Mouse (Mus musculus) hematopoietic stem cell, adult 5-6 weeks (primary cell): ENCODE measurements around the gene Col2a1. TPM values are rescaled to one million over a fixed set of nuclear protein-coding genes. Genes with fewer than 3 reads are reported as not detected.

Experiments
- ATAC-seq, 2 experiments: fragments of 125-278 bp in 1 of 2; replicated peaks in 1 of 2; 2 replicates each; pipeline ENCODE4 v1.8.0; 2016 to 2017; ENCODE audit warnings: inconsistent platforms in 2 of 2, mild to moderate bottlenecking in 2 of 2, moderate number of reproducible peaks in 2 of 2, low read depth in 1 of 2, moderate TSS enrichment in 1 of 2; ENCODE audit not compliant: low FRiP score in 2 of 2, poor library complexity in 2 of 2, severe bottlenecking in 2 of 2, insufficient read depth in 1 of 2, low TSS enrichment in 1 of 2
- total RNA-seq: library from RNA; stranded (forward); fragments of 172-1452, 232-1000 nt; gene quantifications from 2 replicates; pipeline ENCODE4 v1.2.3, GENCODE M21; 2017

Gene Col2a1
- total RNA-seq, 1 experiment from 2014 or later = not detected

GRCm38 (mm10) chr15:97945656-97946315, 58.7 kb downstream of the Col2a1 start:
- no peak for ATAC-seq

GRCm38 (mm10) chr15:97944919-97945574, 59.4 kb downstream of the Col2a1 start:
- no peak for ATAC-seq

GRCm38 (mm10) chr15:97943356-97943755, 61.1 kb downstream of the Col2a1 start:
- no peak for ATAC-seq

- no peak for ATAC-seq
These were observed 62.0 kb downstream of the Col2a1 start for GRCm38 (mm10) chr15:97942538-97942937.

GRCm38 (mm10) chr15:97941306-97941705, 63.2 kb downstream of the Col2a1 start:
- no peak for ATAC-seq

GRCm38 (mm10) chr15:97940088-97940487, 64.4 kb downstream of the Col2a1 start:
- ATAC-seq = no peak

- ATAC-seq = no peak
These were observed 65.9 kb downstream of the Col2a1 start for GRCm38 (mm10) chr15:97938580-97938979.

- ATAC-seq = no peak
These were observed 72.1 kb downstream of the Col2a1 start for GRCm38 (mm10) chr15:97932441-97932840.

GRCm38 (mm10) chr15:97929259-97929824, 75.2 kb downstream of the Col2a1 start:
- no peak for ATAC-seq

GRCm38 (mm10) chr15:97927821-97928220, 76.7 kb downstream of the Col2a1 start:
- peak; percentile 42 to 48; a peak in 3 of 4 replicates for ATAC-seq

GRCm38 (mm10) chr15:97927018-97927417, 77.5 kb downstream of the Col2a1 start:
- ATAC-seq = no peak

Other genes starting within 250 kb of the Col2a1 start
- 5.5 and 18.2 TPM in 2 replicates for gene Rapgef3, start 236.7 kb downstream of the Col2a1 start, total RNA-seq
- 61.1 and 68.9 TPM in 2 replicates for gene Slc48a1, start 226.2 kb downstream of the Col2a1 start, total RNA-seq
- 15.4 and 18.9 TPM in 2 replicates for gene Hdac7, start 160.2 kb downstream of the Col2a1 start, total RNA-seq
- 2.3 and 2.9 TPM in 2 replicates for gene Vdr, start 94.1 kb downstream of the Col2a1 start, total RNA-seq
- 36.1 and 45.1 TPM in 2 replicates for gene Tmem106c, start 40.5 kb downstream of the Col2a1 start, total RNA-seq
- 38.0 and 41.3 TPM in 2 replicates for gene Pfkm, start 87.9 kb upstream of the Col2a1 start, total RNA-seq
- 58.2 and 63.0 TPM in 2 replicates for gene Senp1, start 89.0 kb upstream of the Col2a1 start, total RNA-seq
- gene Asb8, start 160.9 kb upstream of the Col2a1 start, total RNA-seq = 17.2 and 20.4 TPM in 2 replicates
- 0.10 TPM in 1 of 2 replicates, not detected in the other for gene Ccdc184, start 162.5 kb upstream of the Col2a1 start, total RNA-seq
- not detected in 2 replicates for gene Olfr288, start 190.8 kb upstream of the Col2a1 start, total RNA-seq
- gene Gm44579, start 216.3 kb upstream of the Col2a1 start, total RNA-seq = not detected in 2 replicates
- not detected in 2 replicates for gene Olfr287, start 216.4 kb upstream of the Col2a1 start, total RNA-seq
- not detected in 2 replicates for gene Olfr286, start 229.8 kb upstream of the Col2a1 start, total RNA-seq